Mouse (Mus musculus): ENCODE results near the gene Dpf3. TPM values are rescaled to one million over a fixed set of nuclear protein-coding genes. Genes with fewer than 3 reads are reported as not detected.

Dpf3 gene
- total RNA-seq (2021) = 10 to 100 TPM; 21.7 to 23.7 TPM
- long read RNA-seq, experiment 1, partial matches to known transcripts = 9 of 15 reads
- long read RNA-seq, experiment 1, other reads (novel, unspliced or antisense) = 6 of 15 reads
- long read RNA-seq, experiment 2, partial matches to known transcripts = 4 of 13 reads
- long read RNA-seq, experiment 2, other reads (novel, unspliced or antisense) = 9 of 13 reads

- peak; percentile 100 for DNase-seq (ENCODE audit: low spot score)
These were observed at the start of gene Dpf3 for GRCm38 (mm10) chr12:83487476-83487991. Dpf3 (minus strand) TSS chr12:83487716.

DNA sequence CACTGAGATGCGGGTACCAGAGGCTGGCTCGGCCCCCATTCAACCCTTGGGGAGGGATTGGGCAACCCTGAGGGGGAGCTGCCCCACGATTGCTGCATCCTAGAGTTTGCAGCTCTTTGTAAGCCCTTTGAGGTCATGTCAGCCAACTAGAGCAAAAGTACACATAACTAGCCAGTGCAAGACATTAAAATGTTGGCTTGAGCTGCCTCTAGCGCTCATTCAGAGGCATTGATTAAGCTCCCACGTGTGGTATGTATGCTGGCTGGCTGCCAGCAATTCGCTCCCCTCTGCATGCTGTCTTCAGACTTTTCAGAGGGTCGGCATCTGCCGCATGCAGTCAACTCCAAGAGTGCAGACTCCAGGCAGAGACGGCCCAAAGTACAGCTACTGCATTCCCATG, 48.5 kb upstream of the Dpf3 start:
- DNase-seq (ENCODE audit: low spot score) = no peak

- no peak for DNase-seq (ENCODE audit: low spot score)
These were observed 47.9 kb upstream of the Dpf3 start for GRCm38 (mm10) chr12:83535428-83535827.

DNA sequence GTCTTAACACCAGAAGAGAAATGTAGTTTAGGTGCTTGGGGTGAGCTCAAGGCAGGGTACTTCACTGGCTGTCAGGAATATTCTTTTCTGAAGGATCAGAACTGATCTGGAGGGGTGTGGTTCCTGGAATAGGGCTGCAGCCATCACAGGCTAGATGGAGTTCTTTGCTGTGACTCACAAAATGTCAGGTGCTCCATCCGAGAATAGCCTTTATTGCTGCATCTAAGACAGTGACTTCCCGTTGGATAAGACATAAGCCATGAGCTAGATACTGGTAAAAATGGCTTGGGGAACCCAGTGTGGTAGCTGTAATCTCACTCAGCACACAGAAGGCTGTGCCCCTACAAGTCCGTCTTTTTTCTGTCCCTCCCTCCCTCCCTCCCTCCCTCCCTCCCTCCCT, 46.7 kb upstream of the Dpf3 start:
- no peak for DNase-seq (ENCODE audit: low spot score)

DNA sequence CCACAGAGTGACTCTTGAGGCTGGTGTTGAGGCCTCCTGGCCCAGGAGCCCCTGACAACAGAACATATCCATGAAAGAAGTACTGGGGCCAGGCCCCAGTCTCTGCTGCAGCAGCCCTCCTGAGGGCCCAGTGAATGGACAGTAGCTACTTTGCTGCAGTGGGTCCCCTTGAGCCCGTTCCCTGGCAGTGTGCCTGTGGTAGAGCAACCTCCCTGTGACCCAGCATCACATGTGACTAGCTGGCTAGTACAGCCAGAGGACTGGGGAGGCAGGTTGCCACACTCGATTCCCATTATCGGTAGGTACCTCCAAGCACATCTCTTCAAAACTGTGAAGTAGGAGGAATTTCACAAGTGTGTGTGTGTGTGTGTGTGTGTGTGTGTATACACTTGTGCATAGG, 45.5 kb upstream of the Dpf3 start:
- no peak for DNase-seq (ENCODE audit: low spot score)

- DNase-seq (ENCODE audit: low spot score) = no peak
These were observed 44.5 kb upstream of the Dpf3 start for GRCm38 (mm10) chr12:83531992-83532391.

DNA sequence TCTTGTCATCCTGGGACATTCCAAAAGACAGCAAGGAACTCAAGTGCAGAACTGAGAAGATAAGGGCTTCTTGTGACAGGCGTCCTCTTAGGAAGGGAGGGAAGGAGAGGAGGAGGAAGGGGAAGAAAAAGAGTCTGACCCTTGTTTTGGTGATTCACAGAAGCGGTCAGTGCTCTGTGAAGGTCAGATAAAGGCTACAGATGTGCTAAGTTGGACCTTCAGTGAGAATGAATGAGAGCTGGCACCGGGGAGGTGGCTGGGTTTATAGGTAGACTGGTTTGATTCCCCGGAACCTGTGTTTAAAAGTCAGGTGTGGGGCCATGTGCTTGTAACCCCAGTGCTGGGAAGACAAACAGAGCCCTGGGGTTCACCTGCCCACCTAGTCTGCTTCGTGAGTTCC, 41.1 kb upstream of the Dpf3 start:
- DNase-seq (ENCODE audit: low spot score) = no peak

GRCm38 (mm10) chr12:83527816-83528215, 40.3 kb upstream of the Dpf3 start:
- no peak for DNase-seq (ENCODE audit: low spot score)

GRCm38 (mm10) chr12:83525822-83526544, 38.5 kb upstream of the Dpf3 start:
- no peak for DNase-seq (ENCODE audit: low spot score)

DNA sequence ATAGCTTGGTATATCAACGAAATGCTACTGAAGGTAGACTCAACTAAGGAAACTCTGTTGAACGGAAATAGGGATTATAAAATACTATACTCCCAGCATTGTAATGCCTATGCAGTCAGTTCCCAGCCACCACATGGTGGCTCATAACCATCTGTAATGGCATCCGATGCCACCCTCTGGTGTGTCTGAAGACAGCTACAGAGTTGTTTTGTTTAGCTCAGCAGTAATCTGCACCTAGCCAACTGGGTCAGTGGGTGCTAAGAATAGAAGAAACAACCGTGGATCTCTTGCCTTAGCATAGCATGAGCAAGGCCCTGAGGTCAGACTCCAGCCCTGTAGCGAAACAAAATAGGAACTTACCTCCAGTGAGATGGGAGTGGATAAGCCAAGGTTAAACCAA, 36.8 kb upstream of the Dpf3 start:
- peak; percentile 61 for DNase-seq (ENCODE audit: low spot score)

GRCm38 (mm10) chr12:83523892-83524291, 36.4 kb upstream of the Dpf3 start:
- no peak for DNase-seq (ENCODE audit: low spot score)

DNA sequence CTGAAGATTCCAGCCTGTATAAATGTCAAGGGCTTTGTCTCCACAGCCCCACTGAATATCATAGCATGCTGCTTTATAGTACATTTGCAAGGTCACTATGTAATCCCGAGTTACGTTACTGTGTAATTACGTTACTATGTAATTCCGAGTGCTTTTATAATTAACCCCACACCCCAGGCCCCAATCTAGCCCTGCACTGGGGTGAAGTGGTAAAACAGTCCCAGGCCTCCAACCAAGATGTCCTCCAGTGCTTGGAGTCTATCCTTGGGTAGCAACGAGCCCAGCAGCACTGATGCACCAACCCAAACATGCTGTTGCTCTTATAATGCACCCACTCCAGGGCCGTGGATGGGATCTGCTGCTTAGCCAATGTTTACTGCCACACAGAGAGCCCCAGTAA, 35.5 kb upstream of the Dpf3 start:
- no peak for DNase-seq (ENCODE audit: low spot score)

DNA sequence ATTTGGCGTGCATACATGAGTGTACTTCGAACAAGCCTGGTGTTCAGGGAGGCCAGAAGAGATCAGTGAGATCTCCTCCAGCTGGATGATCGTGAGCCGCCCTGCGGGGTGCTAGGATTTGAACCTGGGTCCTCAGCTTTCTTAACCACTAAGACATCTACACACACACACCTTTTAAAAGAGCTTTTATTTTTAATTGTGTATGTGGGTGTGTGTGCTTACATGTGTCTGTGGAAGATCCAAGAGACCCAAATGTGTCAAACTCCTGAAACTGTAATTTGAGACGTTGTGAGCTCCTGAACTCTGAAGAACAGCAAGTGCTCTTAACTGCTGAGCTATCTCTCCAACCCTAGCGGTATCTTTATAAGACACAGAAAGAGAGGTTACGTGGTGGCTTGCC, 33.6 kb upstream of the Dpf3 start:
- DNase-seq (ENCODE audit: low spot score) = no peak

DNA sequence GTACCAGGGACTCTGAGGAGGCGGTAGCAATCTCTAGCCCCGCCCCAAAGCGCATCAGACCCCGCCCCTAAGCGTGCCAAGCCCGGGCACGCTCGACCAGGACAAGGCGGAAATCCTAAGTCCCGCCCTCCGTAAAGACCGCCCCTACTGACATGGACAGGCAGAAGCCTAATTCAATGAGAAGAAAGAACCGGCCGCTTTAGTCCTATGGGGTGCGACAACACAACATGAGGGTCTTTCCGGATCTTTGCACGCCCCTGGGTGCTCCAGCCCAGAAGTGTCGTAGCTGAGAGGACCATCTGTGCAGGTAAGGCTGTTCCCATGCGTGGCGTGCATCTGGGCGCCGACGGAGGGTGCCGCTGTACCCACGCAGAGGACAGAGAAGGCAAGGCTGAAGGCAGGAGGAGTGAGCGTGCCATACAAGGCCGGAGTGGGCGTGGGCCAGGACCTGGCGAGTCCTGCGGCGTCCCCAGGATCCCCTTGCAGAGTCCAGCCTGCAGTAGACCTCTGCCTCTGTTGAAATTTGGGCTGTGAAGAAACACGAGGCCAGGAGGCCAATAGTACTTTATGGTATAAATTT, 32.9 kb upstream of the Dpf3 start, which contains the start of gene Dcaf4:
Gene Dcaf4, plus strand, starts transcription at position 156 of the 580 bp plus-strand sequence.
- peak; percentile 99 for DNase-seq (ENCODE audit: low spot score)

DNA sequence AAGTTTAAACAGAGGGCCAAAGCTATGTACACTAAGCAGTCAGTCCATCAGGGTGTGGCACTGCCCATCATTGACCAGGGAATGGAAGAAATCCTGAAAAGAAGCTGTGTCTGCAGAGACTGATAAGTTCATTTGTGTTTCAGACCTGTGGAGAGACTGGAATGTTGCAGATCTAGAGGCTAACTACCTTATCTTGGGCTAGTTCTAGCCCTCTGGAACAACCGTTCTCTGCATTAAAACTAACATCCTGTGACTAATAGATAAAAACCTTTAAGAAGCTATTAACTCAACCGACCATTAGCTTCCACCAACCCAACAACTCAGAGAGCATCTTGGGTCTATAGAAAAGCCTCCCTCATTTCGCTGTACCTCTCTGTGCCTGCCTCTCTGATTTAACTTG, 30.1 kb upstream of the Dpf3 start:
- no peak for DNase-seq (ENCODE audit: low spot score)

- no peak for DNase-seq (ENCODE audit: low spot score)
These were observed 26.7 kb upstream of the Dpf3 start for GRCm38 (mm10) chr12:83514216-83514615.

- no peak for DNase-seq (ENCODE audit: low spot score)
These were observed 25.7 kb upstream of the Dpf3 start for GRCm38 (mm10) chr12:83513185-83513584.

DNA sequence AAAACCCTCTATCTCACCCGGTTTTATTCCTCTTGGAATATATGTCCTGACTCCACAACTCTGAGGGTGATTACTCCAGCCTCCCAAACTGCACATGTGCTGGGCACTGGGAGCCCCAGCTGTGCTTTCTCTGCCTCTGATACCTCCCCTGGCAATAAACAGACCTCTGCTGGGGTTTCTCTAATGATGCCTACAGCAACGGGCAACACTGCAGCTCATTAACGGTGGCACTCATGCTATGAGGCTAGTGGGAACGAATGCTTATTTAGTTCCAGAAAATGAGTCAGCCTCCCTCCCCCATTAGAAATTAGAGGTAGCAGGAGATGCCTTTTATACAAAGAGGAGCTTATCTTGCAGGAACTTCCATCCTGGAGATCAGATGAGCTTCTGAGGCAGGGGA, 25.3 kb upstream of the Dpf3 start:
- no peak for DNase-seq (ENCODE audit: low spot score)

- no peak for DNase-seq (ENCODE audit: low spot score)
These were observed 23.1 kb upstream of the Dpf3 start for GRCm38 (mm10) chr12:83510586-83510985.

- no peak for DNase-seq (ENCODE audit: low spot score)
These were observed 19.0 kb upstream of the Dpf3 start for GRCm38 (mm10) chr12:83506543-83506942.

GRCm38 (mm10) chr12:83502190-83502589, 14.7 kb upstream of the Dpf3 start:
- DNase-seq (ENCODE audit: low spot score) = peak; percentile 85

GRCm38 (mm10) chr12:83499256-83499655, 11.7 kb upstream of the Dpf3 start:
- DNase-seq (ENCODE audit: low spot score) = no peak

GRCm38 (mm10) chr12:83497959-83498358, 10.4 kb upstream of the Dpf3 start:
- DNase-seq (ENCODE audit: low spot score) = no peak
